Mouse (Mus musculus) right cerebral cortex, adult 2 months (tissue): ENCODE results near the gene Hoxc12.

Experiments used
- DNase-seq, 2 experiments: peaks; one replicate each; pipeline ENCODE4 v3.0.0; 2021 to 2022; ENCODE audit warnings: low spot score in 2 of 2

The Hoxc12 gene

GRCm38 (mm10) chr15:102936279-102936972 is at the start of gene Hoxc12:
Gene Hoxc12, plus strand, starts transcription at chr15:102936757.
- no peak for DNase-seq

GRCm38 (mm10) chr15:102895115-102895514 is 41.4 kb upstream of the Hoxc12 start:
- no peak for DNase-seq

- DNase-seq, result no peak
Observed at GRCm38 (mm10) chr15:102904946-102905345, 31.6 kb upstream of the Hoxc12 start.

GRCm38 (mm10) chr15:102909536-102909935 is 27.0 kb upstream of the Hoxc12 start:
- no peak for DNase-seq

- no peak for DNase-seq
Observed at GRCm38 (mm10) chr15:102910038-102910437, 26.5 kb upstream of the Hoxc12 start.

- DNase-seq, result no peak
Observed at GRCm38 (mm10) chr15:102910496-102911095, 26.0 kb upstream of the Hoxc12 start.

GRCm38 (mm10) chr15:102913038-102913585 is 23.4 kb upstream of the Hoxc12 start:
- no peak for DNase-seq

- DNase-seq, result no peak
Observed at GRCm38 (mm10) chr15:102917972-102918572, 18.5 kb upstream of the Hoxc12 start.

- no peak for DNase-seq
Observed at GRCm38 (mm10) chr15:102918611-102919265, 17.8 kb upstream of the Hoxc12 start.

- DNase-seq, result no peak
Observed at GRCm38 (mm10) chr15:102919336-102920180, 17.0 kb upstream of the Hoxc12 start.

GRCm38 (mm10) chr15:102920619-102921018 is 15.9 kb upstream of the Hoxc12 start:
- no peak for DNase-seq

GRCm38 (mm10) chr15:102921053-102922011 is 15.2 kb upstream of the Hoxc12 start, which contains the start of gene Hoxc13:
Gene Hoxc13, plus strand, starts transcription at chr15:102921103.
- no peak for DNase-seq

- no peak for DNase-seq
Observed at GRCm38 (mm10) chr15:102922012-102922362, 14.6 kb upstream of the Hoxc12 start.

GRCm38 (mm10) chr15:102922636-102923500 is 13.7 kb upstream of the Hoxc12 start:
- no peak for DNase-seq

- no peak for DNase-seq
Observed at GRCm38 (mm10) chr15:102927032-102927645, 9.4 kb upstream of the Hoxc12 start.

GRCm38 (mm10) chr15:102931706-102932358 is 4.7 kb upstream of the Hoxc12 start:
- no peak for DNase-seq

GRCm38 (mm10) chr15:102934438-102934837 is 2.1 kb upstream of the Hoxc12 start:
- DNase-seq, result no peak

GRCm38 (mm10) chr15:102934897-102935296 is 1.7 kb upstream of the Hoxc12 start:
- DNase-seq, result no peak
